Mouse (Mus musculus): ENCODE data around the gene Furin. TPM values are rescaled to one million over a fixed set of nuclear protein-coding genes. Genes with fewer than 3 reads are reported as not detected.

The Furin gene
- total and polyA plus RNA-seq, 3 experiments = 158 to 225 (median 185) TPM

- DNase-seq = no peak
Observed at GRCm38 (mm10) chr7:80372667-80373066, 32.6 kb downstream of the Furin start.

- no peak for DNase-seq
Observed at GRCm38 (mm10) chr7:80372166-80372565, 33.1 kb downstream of the Furin start.

GRCm38 (mm10) chr7:80371041-80371751, 34.0 kb downstream of the Furin start, which contains the start of gene Man2a2:
Gene Man2a2, minus strand, starts transcription at chr7:80371375.
- peak; percentile 89 for DNase-seq

GRCm38 (mm10) chr7:80370649-80371040, 34.6 kb downstream of the Furin start:
- peak; percentile 89 for DNase-seq

GRCm38 (mm10) chr7:80369967-80370431, 35.2 kb downstream of the Furin start:
- DNase-seq = no peak

- no peak for DNase-seq
Observed at GRCm38 (mm10) chr7:80369461-80369860, 35.8 kb downstream of the Furin start.

GRCm38 (mm10) chr7:80368635-80369421, 36.4 kb downstream of the Furin start:
- peak; percentile 56 for DNase-seq

- DNase-seq = no peak
Observed at GRCm38 (mm10) chr7:80368009-80368408, 37.2 kb downstream of the Furin start.

GRCm38 (mm10) chr7:80367232-80367631, 38.0 kb downstream of the Furin start:
- no peak for DNase-seq

GRCm38 (mm10) chr7:80365759-80366158, 39.5 kb downstream of the Furin start:
- peak; percentile 85 for DNase-seq

- no peak for DNase-seq
Observed at GRCm38 (mm10) chr7:80360435-80360834, 44.8 kb downstream of the Furin start.

- DNase-seq = no peak
Observed at GRCm38 (mm10) chr7:80358039-80358438, 47.2 kb downstream of the Furin start.

- DNase-seq = peak; percentile 58
Observed at GRCm38 (mm10) chr7:80357156-80357555, 48.1 kb downstream of the Furin start.

GRCm38 (mm10) chr7:80356351-80356750, 48.9 kb downstream of the Furin start:
- DNase-seq = no peak

GRCm38 (mm10) chr7:80352920-80353319, 52.3 kb downstream of the Furin start:
- DNase-seq = no peak

- DNase-seq = no peak
Observed at GRCm38 (mm10) chr7:80350808-80351207, 54.4 kb downstream of the Furin start.

- no peak for DNase-seq
Observed at GRCm38 (mm10) chr7:80347670-80348586, 57.3 kb downstream of the Furin start.

- DNase-seq = peak; percentile 36
Observed at GRCm38 (mm10) chr7:80346830-80347229, 58.4 kb downstream of the Furin start.

- DNase-seq = no peak
Observed at GRCm38 (mm10) chr7:80346173-80346572, 59.1 kb downstream of the Furin start.

- no peak for DNase-seq
Observed at GRCm38 (mm10) chr7:80343270-80344018, 61.8 kb downstream of the Furin start.

- DNase-seq = peak; percentile 92
Observed at GRCm38 (mm10) chr7:80342858-80343257, 62.4 kb downstream of the Furin start, which contains the start of gene Hddc3. Gene Hddc3, plus strand, starts transcription at chr7:80343104.
